Mouse (Mus musculus) liver, embryonic 14.5 days (tissue): ENCODE results near the gene Ppbp. TPM values are rescaled to one million over a fixed set of nuclear protein-coding genes. Genes with fewer than 3 reads are reported as not detected.

Experiments used
- ATAC-seq: fragments of 200-750 bp; cut with Nextera tagmentation; 2 replicates; pipeline ENCODE4 v1.8.0; 2017; ENCODE audit warnings: moderate number of reproducible peaks, mild to moderate bottlenecking, moderate library complexity; ENCODE audit not compliant: insufficient read depth
- DNase-seq, 3 experiments: peaks; one replicate each; pipeline ENCODE4 v3.0.0-alpha.2; 2012 to 2013; ENCODE audit warnings: low read depth in 3 of 3, low spot score in 3 of 3
- H3K27ac ChIP-seq: fragments of 300-500 bp; sonication (generic); 2 replicates; pipeline ENCODE4 v1.5.1; 2014; ENCODE audit warnings: moderate library complexity, mild to moderate bottlenecking, control low read depth, inconsistent platforms
- H3K27me3 ChIP-seq: fragments of 300-500 bp; sonication (generic); 2 replicates; pipeline ENCODE4 v1.6.1; 2014; ENCODE audit warnings: mild to moderate bottlenecking, low read length, moderate library complexity; ENCODE audit not compliant: control insufficient read depth, insufficient read depth
- H3K36me3 ChIP-seq: fragments of 300-500 bp; sonication (generic); replicated peaks from 2 replicates; pipeline ENCODE4 v1.6.1; 2014; ENCODE audit warnings: low read depth; ENCODE audit not compliant: control insufficient read depth, insufficient read depth
- H3K4me1 ChIP-seq, 2 experiments: fragments of 200-500 bp in 1 of 2; fragments of 300-500 bp in 1 of 2; sonication (generic) in 1 of 2; replicated peaks; 2 replicates each; pipeline ENCODE4 v1.6.1; 2012 to 2014; ENCODE audit warnings: antibody characterized with exemption in 1 of 2, inconsistent platforms in 1 of 2, low read length in 1 of 2; ENCODE audit not compliant: control insufficient read depth in 2 of 2, insufficient read depth in 2 of 2
- H3K4me2 ChIP-seq: fragments of 300-500 bp; sonication (generic); 2 replicates; pipeline ENCODE4 v1.6.1; 2014; ENCODE audit warnings: low read depth, mild to moderate bottlenecking, control low read depth, moderate library complexity
- H3K4me3 ChIP-seq, 2 experiments: fragments of 200-500 bp in 1 of 2; fragments of 300-500 bp in 1 of 2; sonication (generic) in 1 of 2; 2 replicates each; pipeline ENCODE4 v1.5.1; 2012 to 2014; ENCODE audit warnings: low read depth in 2 of 2, low read length in 2 of 2, mild to moderate bottlenecking in 2 of 2, control low read depth in 1 of 2, inconsistent platforms in 1 of 2, moderate library complexity in 1 of 2; ENCODE audit not compliant: insufficient read depth in 1 of 2
- H3K9ac ChIP-seq: fragments of 300-500 bp; sonication (generic); replicated peaks from 2 replicates; pipeline ENCODE4 v1.6.1; 2014; ENCODE audit warnings: mild to moderate bottlenecking, control low read depth, moderate library complexity
- H3K9me3 ChIP-seq: fragments of 300-500 bp; sonication (generic); 2 replicates; pipeline ENCODE4 v1.6.1; 2016; ENCODE audit warnings: low read length, mixed read lengths; ENCODE audit not compliant: control insufficient read depth
- CTCF ChIP-seq: IDR thresholded peaks from 2 replicates; pipeline ENCODE4 v1.5.1; 2016; ENCODE audit warnings: antibody characterized with exemption, low read depth, control low read depth
- EP300 ChIP-seq: IDR thresholded peaks from 2 replicates; pipeline ENCODE4 v1.6.1; 2016; ENCODE audit warnings: antibody characterized with exemption, low read depth
- WGBS: fragments of 180-500 bp; shearing (Covaris S2); extraction: QIAGEN DNeasy Blood & Tissue Kit; methylation state at CpG from one replicate; pipeline ENCODE4 v1.1.7; 2014; ENCODE audit not compliant: insufficient replicate concordance; 5-methylcytosine and 5-hydroxymethylcytosine counted together
- microRNA-seq: library from miRNA; unstranded; fragments of <30 nt; microRNA quantifications from one replicate; pipeline ENCODE4, GENCODE M21; 2016
- polyA plus RNA-seq, 2 experiments: library from polyadenylated mRNA; depleted of rRNA in 1 of 2; stranded (reverse) in 1 of 2; unstranded in 1 of 2; fragments of >200 nt; fragmentation: Nextera tagmentation in 1 of 2; extraction: Ambion mirVana in 1 of 2; gene quantifications; 2 replicates each; pipeline versions ENCODE4 v1.2.1 to v1.2.3; 2012 to 2014

The Ppbp gene
- polyA plus RNA-seq, 2 experiments: 129 to 176 TPM

DNA sequence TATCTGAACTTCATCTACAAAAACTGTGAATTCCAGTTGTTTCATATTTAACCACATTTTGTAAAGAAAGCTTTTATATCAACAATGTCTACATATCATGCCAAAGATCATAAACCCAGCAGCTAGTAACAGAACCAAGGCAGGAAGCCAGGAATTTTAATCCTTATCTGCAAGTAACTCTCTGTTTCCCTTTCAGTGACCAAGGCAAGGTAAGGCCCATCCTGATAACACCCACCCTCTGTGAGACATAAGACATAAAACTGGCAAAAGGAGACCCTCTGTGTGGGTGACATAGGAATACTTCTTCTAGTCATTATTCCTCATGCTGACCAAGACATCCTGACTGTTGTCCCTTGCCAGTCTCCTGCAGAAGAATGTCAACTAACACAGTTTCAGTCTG, 36.3 kb downstream of the Ppbp start:
- H3K27ac ChIP-seq: no peak overlapping the region

DNA sequence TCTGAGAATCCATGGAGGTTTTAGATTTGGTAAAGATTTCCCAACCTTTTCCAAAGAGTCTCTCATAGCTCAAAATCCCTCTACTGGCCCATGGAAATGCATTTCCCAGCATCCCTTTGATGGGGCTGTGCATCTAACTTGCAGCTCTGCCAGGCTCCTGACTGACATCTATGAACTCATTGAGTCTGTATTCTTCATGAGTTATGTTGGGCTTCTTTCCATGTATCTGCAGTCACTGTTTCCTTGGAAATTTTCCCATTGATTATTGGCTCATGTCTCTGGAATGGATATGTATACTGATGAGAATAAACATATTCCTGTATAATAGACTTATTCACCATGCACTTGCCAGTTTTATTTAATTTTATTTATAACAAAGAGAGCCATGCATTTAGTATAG, 37.7 kb downstream of the Ppbp start:
- no peaks in the 10 kb centered on the region for H3K4me1 ChIP-seq
- H3K9me3 ChIP-seq: no peaks in the 10 kb centered on the region
- H3K9ac ChIP-seq: no peak overlapping the region
- H3K27ac ChIP-seq: no peak overlapping the region
- no peaks in the 10 kb centered on the region for H3K27me3 ChIP-seq
- H3K4me3 ChIP-seq: no peak overlapping the region
- TF ChIP-seq EP300 (no peak), CTCF (no peak)
- ATAC-seq (no peak), DNase-seq (no peak)
- H3K36me3 ChIP-seq: no peaks in the 10 kb centered on the region
- no peak overlapping the region for H3K4me2 ChIP-seq

More for the DNA sequence above, 36.3 kb downstream of the Ppbp start:
- no peaks in the 10 kb centered on the region for H3K9me3 ChIP-seq
- no peaks in the 10 kb centered on the region for H3K36me3 ChIP-seq
- H3K27me3 ChIP-seq: no peaks in the 10 kb centered on the region
- DNase-seq (no peak), ATAC-seq (no peak)
- H3K4me1 ChIP-seq: no peaks in the 10 kb centered on the region
- H3K9ac ChIP-seq: no peak overlapping the region
- H3K4me2 ChIP-seq: no peak overlapping the region
- H3K4me3 ChIP-seq: no peak overlapping the region
- TF ChIP-seq CTCF (no peak), EP300 (no peak)

DNA sequence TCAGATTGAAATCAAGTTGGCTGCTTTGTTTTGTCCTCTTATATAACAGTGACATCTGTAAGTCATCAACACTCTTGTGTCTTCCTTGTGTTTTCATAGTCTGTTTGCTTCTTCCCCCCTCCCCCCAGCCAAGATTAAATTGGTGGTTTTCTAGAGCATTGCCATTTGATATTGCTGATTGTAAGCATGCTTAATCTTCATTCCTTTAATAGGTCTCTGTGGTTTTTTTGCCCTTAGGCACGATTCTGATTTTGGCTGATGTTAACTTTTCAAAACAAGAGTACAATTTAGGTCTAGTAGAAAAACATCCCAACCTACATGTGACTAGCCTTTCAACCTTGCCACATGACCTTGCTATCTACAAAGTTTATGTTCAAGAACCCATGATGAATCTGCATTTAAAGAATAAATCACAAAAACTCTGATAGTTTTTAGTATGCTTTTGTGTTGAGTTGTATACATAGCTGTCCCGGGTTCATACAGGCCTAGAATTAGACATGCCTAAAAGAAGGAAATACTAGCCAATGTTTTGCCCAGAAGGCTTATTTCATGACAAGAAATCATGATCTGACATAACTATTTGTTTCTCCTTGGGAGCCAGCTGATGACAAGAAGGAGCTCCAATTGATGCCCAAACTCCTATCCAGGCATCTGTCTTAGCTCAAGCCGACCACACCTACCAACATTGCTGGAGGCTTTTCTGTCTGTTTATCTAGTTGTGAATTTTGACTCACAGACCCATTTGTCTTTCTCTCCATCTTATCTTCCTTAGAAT, 39.0 kb downstream of the Ppbp start:
- no peak for ATAC-seq
- Histone ChIP-seq H3K4me3 (no peak overlapping the region), H3K4me2 (no peak overlapping the region), H3K27me3 (no peaks in the 10 kb centered on the region), H3K9ac (no peak overlapping the region), H3K27ac (no peak overlapping the region), H3K4me1 (no peaks in the 10 kb centered on the region), H3K9me3 (no peaks in the 10 kb centered on the region), H3K36me3 (no peaks in the 10 kb centered on the region)
- 49% methylated on average over 3 of the region's 3 CpGs for WGBS
- TF ChIP-seq EP300 (no peak), CTCF (no peak)
- no peak for DNase-seq

Small RNA genes within 50 kb of the gene (microRNA-seq; reads per million reads assigned to microRNA genes)
- gene Gm24322: not detected

Other genes with a start within 250 kb of the Ppbp start
- 8.9 and 11.1 TPM in 2 replicates for gene Afm, start 249.6 kb upstream of the Ppbp start, polyA plus RNA-seq (2012; rRNA removed)
- gene Afm, start 249.6 kb upstream of the Ppbp start, polyA plus RNA-seq (2014; fragmentation: Nextera tagmentation; extraction: Ambion mirVana): 16.8 and 19.0 TPM in 2 replicates
- 0.79 and 0.85 TPM in 2 replicates for gene 5830473C10Rik, start 207.4 kb upstream of the Ppbp start, polyA plus RNA-seq (2012; rRNA removed)
- 0.53 and 0.72 TPM in 2 replicates for gene 5830473C10Rik, start 207.4 kb upstream of the Ppbp start, polyA plus RNA-seq (2014; fragmentation: Nextera tagmentation; extraction: Ambion mirVana)
- 1.4 and 2.4 TPM in 2 replicates for gene Rassf6, start 127.9 kb upstream of the Ppbp start, polyA plus RNA-seq (2012; rRNA removed)
- gene Rassf6, start 127.9 kb upstream of the Ppbp start, polyA plus RNA-seq (2014; fragmentation: Nextera tagmentation; extraction: Ambion mirVana): 3.6 and 3.7 TPM in 2 replicates
- gene Cxcl5, start 9.2 kb upstream of the Ppbp start, polyA plus RNA-seq (2012; rRNA removed): 0.40 and 0.41 TPM in 2 replicates
- gene Cxcl5, start 9.2 kb upstream of the Ppbp start, polyA plus RNA-seq (2014; fragmentation: Nextera tagmentation; extraction: Ambion mirVana): 0.69 and 0.85 TPM in 2 replicates
- gene Pf4, start 3.9 kb downstream of the Ppbp start, polyA plus RNA-seq (2012; rRNA removed): 247 and 271 TPM in 2 replicates
- 428 and 516 TPM in 2 replicates for gene Pf4, start 3.9 kb downstream of the Ppbp start, polyA plus RNA-seq (2014; fragmentation: Nextera tagmentation; extraction: Ambion mirVana)
- gene Cxcl3, start 17.6 kb downstream of the Ppbp start, polyA plus RNA-seq (2012; rRNA removed): 0.07 TPM in 1 of 2 replicates, not detected in the other
- 0.17 TPM in 1 of 2 replicates, not detected in the other for gene Cxcl3, start 17.6 kb downstream of the Ppbp start, polyA plus RNA-seq (2014; fragmentation: Nextera tagmentation; extraction: Ambion mirVana)
- 0.03 TPM in 1 of 2 replicates, not detected in the other for gene Cxcl15, start 26.0 kb downstream of the Ppbp start, polyA plus RNA-seq (2012; rRNA removed)
- gene Cxcl15, start 26.0 kb downstream of the Ppbp start, polyA plus RNA-seq (2014; fragmentation: Nextera tagmentation; extraction: Ambion mirVana): not detected in 2 replicates
- 1.5 and 2.5 TPM in 2 replicates for gene Cxcl1, start 122.7 kb downstream of the Ppbp start, polyA plus RNA-seq (2012; rRNA removed)
- gene Cxcl1, start 122.7 kb downstream of the Ppbp start, polyA plus RNA-seq (2014; fragmentation: Nextera tagmentation; extraction: Ambion mirVana): 1.8 and 5.9 TPM in 2 replicates
- 0.03 and 0.24 TPM in 2 replicates for gene Cxcl2, start 135.4 kb downstream of the Ppbp start, polyA plus RNA-seq (2012; rRNA removed)
- not detected in 2 replicates for gene Cxcl2, start 135.4 kb downstream of the Ppbp start, polyA plus RNA-seq (2014; fragmentation: Nextera tagmentation; extraction: Ambion mirVana)
- 3.7 and 4.4 TPM in 2 replicates for gene Mthfd2l, start 162.6 kb downstream of the Ppbp start, polyA plus RNA-seq (2012; rRNA removed)
- 9.1 and 9.2 TPM in 2 replicates for gene Mthfd2l, start 162.6 kb downstream of the Ppbp start, polyA plus RNA-seq (2014; fragmentation: Nextera tagmentation; extraction: Ambion mirVana)